Mouse (Mus musculus): Measurements from ENCODE around the gene Tmed1. TPM values are rescaled to one million over a fixed set of nuclear protein-coding genes. Genes with fewer than 3 reads are reported as not detected.

Tmed1 gene
- polyA plus RNA-seq (2012; ENCODE audit: insufficient read depth, low replicate concordance): 6.6 TPM in 1 of 2 replicates, not detected in the other

- peaks cover 40% of the 10 kb centered on the region for H3K4me1 ChIP-seq
- peaks cover 11% of the 10 kb centered on the region for H3K9me3 ChIP-seq
- peak within 1 kb of the TSS; percentile 93 for H3K4me3 ChIP-seq (replicated peaks)
- no peaks in the 10 kb centered on the region for H3K27me3 ChIP-seq (replicated peaks)
- no peak for TF ChIP-seq FLI1 (IDR thresholded peaks at IDR 0.05; ENCODE audit: low read length)
- no peak for TF ChIP-seq GATA1 (IDR thresholded peaks at IDR 0.05; ENCODE audit: borderline replicate concordance, low read length)
- peaks cover 60% of the 10 kb centered on the region for H3K36me3 ChIP-seq (replicated peaks; ENCODE audit: low read length)
These were observed at the start of gene Tmed1 for GRCm38 (mm10) chr9:21509772-21510688. TSS of gene Tmed1 (minus strand) at chr9:21510252.

- TF ChIP-seq FLI1 (IDR thresholded peaks at IDR 0.05; ENCODE audit: low read length) (no peak), GATA1 (IDR thresholded peaks at IDR 0.05; ENCODE audit: borderline replicate concordance, low read length) (no peak)
- Histone ChIP-seq H3K36me3 (replicated peaks; ENCODE audit: low read length) (peaks cover 53% of the 10 kb centered on the region), H3K27me3 (replicated peaks) (no peaks in the 10 kb centered on the region), H3K9me3 (no peaks in the 10 kb centered on the region), H3K4me3 (replicated peaks) (peak overlapping the region; percentile 0), H3K4me1 (peaks cover 55% of the 10 kb centered on the region)
These were observed 49.1 kb upstream of the Tmed1 start for GRCm38 (mm10) chr9:21559151-21559550.

GRCm38 (mm10) chr9:21558366-21558765 lies 48.3 kb upstream of the Tmed1 start:
- peaks cover 60% of the 10 kb centered on the region for H3K36me3 ChIP-seq (replicated peaks; ENCODE audit: low read length)
- H3K27me3 ChIP-seq (replicated peaks): no peaks in the 10 kb centered on the region
- no peaks in the 10 kb centered on the region for H3K9me3 ChIP-seq
- peak overlapping the region; percentile 16 for H3K4me3 ChIP-seq (replicated peaks)
- TF ChIP-seq GATA1 (IDR thresholded peaks at IDR 0.05; ENCODE audit: borderline replicate concordance, low read length): no peak
- TF ChIP-seq FLI1 (IDR thresholded peaks at IDR 0.05; ENCODE audit: low read length): no peak
- peaks cover 59% of the 10 kb centered on the region for H3K4me1 ChIP-seq

GRCm38 (mm10) chr9:21557556-21557955 lies 47.5 kb upstream of the Tmed1 start:
- H3K36me3 ChIP-seq (replicated peaks; ENCODE audit: low read length): peaks cover 58% of the 10 kb centered on the region
- no peaks in the 10 kb centered on the region for H3K9me3 ChIP-seq
- H3K4me1 ChIP-seq: peaks cover 59% of the 10 kb centered on the region
- no peak overlapping the region for H3K4me3 ChIP-seq (replicated peaks)
- TF ChIP-seq FLI1 (IDR thresholded peaks at IDR 0.05; ENCODE audit: low read length) (no peak), GATA1 (IDR thresholded peaks at IDR 0.05; ENCODE audit: borderline replicate concordance, low read length) (no peak)
- no peaks in the 10 kb centered on the region for H3K27me3 ChIP-seq (replicated peaks)

- H3K4me3 ChIP-seq (replicated peaks): no peak overlapping the region
- no peak for TF ChIP-seq GATA1 (IDR thresholded peaks at IDR 0.05; ENCODE audit: borderline replicate concordance, low read length)
- TF ChIP-seq FLI1 (IDR thresholded peaks at IDR 0.05; ENCODE audit: low read length): no peak
- H3K9me3 ChIP-seq: no peaks in the 10 kb centered on the region
- H3K4me1 ChIP-seq: peaks cover 65% of the 10 kb centered on the region
- peaks cover 61% of the 10 kb centered on the region for H3K36me3 ChIP-seq (replicated peaks; ENCODE audit: low read length)
- no peaks in the 10 kb centered on the region for H3K27me3 ChIP-seq (replicated peaks)
These were observed 46.9 kb upstream of the Tmed1 start for GRCm38 (mm10) chr9:21556996-21557395.

- Histone ChIP-seq H3K27me3 (replicated peaks) (no peaks in the 10 kb centered on the region), H3K4me3 (replicated peaks) (no peak overlapping the region), H3K36me3 (replicated peaks; ENCODE audit: low read length) (peaks cover 60% of the 10 kb centered on the region), H3K9me3 (no peaks in the 10 kb centered on the region), H3K4me1 (peaks cover 81% of the 10 kb centered on the region)
- no peak for TF ChIP-seq GATA1 (IDR thresholded peaks at IDR 0.05; ENCODE audit: borderline replicate concordance, low read length)
- TF ChIP-seq FLI1 (IDR thresholded peaks at IDR 0.05; ENCODE audit: low read length): no peak
These were observed 45.2 kb upstream of the Tmed1 start for GRCm38 (mm10) chr9:21555198-21555742.

- Histone ChIP-seq H3K4me1 (peaks cover 83% of the 10 kb centered on the region), H3K27me3 (replicated peaks) (no peaks in the 10 kb centered on the region), H3K9me3 (no peaks in the 10 kb centered on the region), H3K36me3 (replicated peaks; ENCODE audit: low read length) (peaks cover 62% of the 10 kb centered on the region), H3K4me3 (replicated peaks) (no peak overlapping the region)
- TF ChIP-seq FLI1 (IDR thresholded peaks at IDR 0.05; ENCODE audit: low read length) (no peak), GATA1 (IDR thresholded peaks at IDR 0.05; ENCODE audit: borderline replicate concordance, low read length) (no peak)
These were observed 43.7 kb upstream of the Tmed1 start for GRCm38 (mm10) chr9:21553607-21554273.

- TF ChIP-seq GATA1 (IDR thresholded peaks at IDR 0.05; ENCODE audit: borderline replicate concordance, low read length) (no peak), FLI1 (IDR thresholded peaks at IDR 0.05; ENCODE audit: low read length) (no peak)
- Histone ChIP-seq H3K4me1 (peaks cover 72% of the 10 kb centered on the region), H3K36me3 (replicated peaks; ENCODE audit: low read length) (peaks cover 41% of the 10 kb centered on the region)
These were observed 41.0 kb upstream of the Tmed1 start for GRCm38 (mm10) chr9:21551049-21551448.

GRCm38 (mm10) chr9:21547075-21547941 lies 37.3 kb upstream of the Tmed1 start:
- no peaks in the 10 kb centered on the region for H3K27me3 ChIP-seq (replicated peaks)
- peaks cover 26% of the 10 kb centered on the region for H3K36me3 ChIP-seq (replicated peaks; ENCODE audit: low read length)
- H3K9me3 ChIP-seq: no peaks in the 10 kb centered on the region
- peak overlapping the region; percentile 98 for H3K4me3 ChIP-seq (replicated peaks)
- peaks cover 52% of the 10 kb centered on the region for H3K4me1 ChIP-seq
- TF ChIP-seq GATA1 (IDR thresholded peaks at IDR 0.05; ENCODE audit: borderline replicate concordance, low read length): no peak

More at GRCm38 (mm10) chr9:21551049-21551448, 41.0 kb upstream of the Tmed1 start:
- H3K4me3 ChIP-seq (replicated peaks): no peak overlapping the region
- H3K9me3 ChIP-seq: no peaks in the 10 kb centered on the region
- no peaks in the 10 kb centered on the region for H3K27me3 ChIP-seq (replicated peaks)
